Mouse (Mus musculus) ovary, adult 10 weeks (tissue): ENCODE data around the gene Dph2. TPM values are rescaled to one million over a fixed set of nuclear protein-coding genes. Genes with fewer than 3 reads are reported as not detected.

Experiments used
- polyA plus RNA-seq: library from polyadenylated mRNA; stranded (reverse); fragments of 350-450 nt; fragmentation: Illumina TruSeq; extraction: RNeasy Lipid Tissue Mini Kit (QIAGEN cat#74804); gene quantifications from one replicate; pipeline ENCODE4 v1.2.3, GENCODE M21; 2014

Dph2 gene
- 5.5 TPM for polyA plus RNA-seq

DNA sequence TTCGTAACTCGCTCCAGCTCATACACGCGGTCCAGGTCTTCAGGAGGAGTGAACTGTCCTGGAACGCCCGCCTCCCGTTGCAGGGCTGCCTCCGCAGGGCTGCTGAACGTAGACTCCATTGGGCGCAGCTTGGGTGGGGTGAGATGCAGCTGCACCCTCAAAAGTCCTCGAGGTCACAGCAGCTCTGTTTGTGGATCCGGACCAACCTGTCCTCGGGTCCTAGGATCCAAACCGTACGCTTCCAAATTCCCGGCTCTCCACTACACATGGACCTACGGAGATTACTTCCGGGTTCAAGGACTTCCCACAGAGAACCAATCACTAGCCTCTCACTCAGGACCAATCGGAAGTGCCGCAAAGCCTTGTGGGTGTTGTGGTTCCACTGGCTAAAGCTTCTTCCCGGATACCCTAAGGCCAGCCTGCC lies at the start of gene Dph2:
Gene Dph2 (minus strand): TSS at position 295 of the 424 bp plus-strand sequence.

DNA sequence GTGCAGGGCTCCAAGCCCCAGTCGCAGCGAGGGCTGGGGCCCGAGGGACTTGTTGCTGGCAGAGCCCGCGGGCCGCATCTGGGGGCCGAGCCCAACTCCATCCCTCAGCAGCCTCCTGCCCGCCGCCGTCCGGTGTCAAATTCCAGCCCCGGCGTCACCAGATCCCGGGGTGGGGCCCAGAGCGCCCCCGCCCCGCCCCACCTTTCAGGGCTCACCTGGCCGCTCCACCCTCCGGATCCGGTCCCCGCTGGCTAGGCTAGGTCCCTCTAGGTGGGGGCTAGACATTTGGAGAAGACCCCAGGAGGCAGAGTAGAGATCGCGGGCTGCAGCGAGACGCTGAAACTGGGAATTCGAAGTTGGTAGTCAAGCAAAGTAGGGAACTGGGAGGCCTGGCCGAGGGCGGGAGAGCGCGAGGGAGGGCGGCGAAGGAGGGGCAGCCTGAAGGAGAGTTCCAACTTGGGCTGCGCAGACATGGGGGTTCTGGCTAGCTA lies 37.6 kb upstream of the Dph2 start, which contains the start of gene Artn:
Gene Artn (minus strand): TSS at position 373 of the 491 bp plus-strand sequence.

DNA sequence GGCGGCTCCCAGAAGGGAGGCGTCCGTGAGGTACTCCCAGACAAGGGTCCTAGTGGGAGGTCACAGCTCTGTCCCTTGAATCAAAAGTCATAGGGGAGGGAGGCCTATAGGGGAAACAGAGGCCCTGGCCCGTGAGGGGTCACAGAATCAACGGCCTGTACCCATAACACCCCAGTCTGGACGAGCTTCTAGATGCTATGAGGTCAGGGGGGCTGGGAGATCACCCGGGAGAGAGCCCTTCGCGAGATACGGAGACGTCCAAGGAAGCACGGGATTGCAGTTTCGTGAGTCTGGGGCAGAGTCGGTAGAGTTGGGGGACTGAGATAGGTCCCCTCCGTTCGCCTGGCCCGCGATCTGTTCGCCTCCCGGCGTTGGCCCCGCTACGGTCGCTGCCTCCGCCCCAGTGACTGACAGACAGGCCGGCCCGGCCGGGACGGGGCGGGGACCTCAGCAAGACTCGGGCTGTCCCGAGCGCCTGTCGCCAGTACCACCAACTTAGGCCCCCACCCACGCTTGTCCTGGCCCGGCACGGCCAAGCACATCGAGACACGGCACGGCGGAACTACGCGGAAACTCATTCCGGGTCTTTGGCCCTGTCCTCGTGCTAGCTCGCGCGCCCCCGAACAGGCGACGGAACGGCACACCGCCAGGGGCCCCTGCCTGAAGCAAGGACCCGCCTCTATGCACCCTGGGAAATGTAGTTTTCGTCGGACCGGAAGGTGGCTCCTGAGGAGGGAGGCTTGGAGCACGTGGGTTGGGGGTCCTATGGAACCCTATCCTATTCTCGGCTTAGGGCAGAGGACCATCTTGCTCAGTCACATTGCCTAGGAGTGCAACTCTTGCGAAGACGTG lies 23.0 kb upstream of the Dph2 start, which contains the start of gene Ipo13:
Gene Ipo13 (minus strand): TSS at position 409 of the 852 bp plus-strand sequence.

DNA sequence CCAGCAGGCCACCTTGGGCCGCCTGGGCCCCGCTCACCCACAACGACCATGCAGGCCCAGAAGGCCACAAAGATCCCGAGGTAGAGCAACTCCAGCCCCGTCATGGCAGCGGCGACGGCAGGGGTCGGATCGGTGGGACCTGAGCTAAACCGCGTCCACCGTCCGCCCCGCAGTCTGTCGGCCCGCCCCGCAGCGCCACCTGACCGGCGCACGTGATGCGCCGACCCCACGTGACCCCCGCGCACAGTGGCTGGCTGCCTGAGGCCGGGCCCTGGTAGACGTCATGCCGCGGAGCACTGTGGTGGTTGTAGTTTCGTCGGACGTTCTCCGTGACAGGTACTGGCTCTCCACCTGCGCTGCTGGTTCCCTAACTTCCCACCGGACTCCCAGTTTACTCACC lies 4.7 kb downstream of the Dph2 start, which contains the start of gene Atp6v0b:
Gene Atp6v0b (minus strand): TSS at position 201 of the 400 bp plus-strand sequence.

DNA sequence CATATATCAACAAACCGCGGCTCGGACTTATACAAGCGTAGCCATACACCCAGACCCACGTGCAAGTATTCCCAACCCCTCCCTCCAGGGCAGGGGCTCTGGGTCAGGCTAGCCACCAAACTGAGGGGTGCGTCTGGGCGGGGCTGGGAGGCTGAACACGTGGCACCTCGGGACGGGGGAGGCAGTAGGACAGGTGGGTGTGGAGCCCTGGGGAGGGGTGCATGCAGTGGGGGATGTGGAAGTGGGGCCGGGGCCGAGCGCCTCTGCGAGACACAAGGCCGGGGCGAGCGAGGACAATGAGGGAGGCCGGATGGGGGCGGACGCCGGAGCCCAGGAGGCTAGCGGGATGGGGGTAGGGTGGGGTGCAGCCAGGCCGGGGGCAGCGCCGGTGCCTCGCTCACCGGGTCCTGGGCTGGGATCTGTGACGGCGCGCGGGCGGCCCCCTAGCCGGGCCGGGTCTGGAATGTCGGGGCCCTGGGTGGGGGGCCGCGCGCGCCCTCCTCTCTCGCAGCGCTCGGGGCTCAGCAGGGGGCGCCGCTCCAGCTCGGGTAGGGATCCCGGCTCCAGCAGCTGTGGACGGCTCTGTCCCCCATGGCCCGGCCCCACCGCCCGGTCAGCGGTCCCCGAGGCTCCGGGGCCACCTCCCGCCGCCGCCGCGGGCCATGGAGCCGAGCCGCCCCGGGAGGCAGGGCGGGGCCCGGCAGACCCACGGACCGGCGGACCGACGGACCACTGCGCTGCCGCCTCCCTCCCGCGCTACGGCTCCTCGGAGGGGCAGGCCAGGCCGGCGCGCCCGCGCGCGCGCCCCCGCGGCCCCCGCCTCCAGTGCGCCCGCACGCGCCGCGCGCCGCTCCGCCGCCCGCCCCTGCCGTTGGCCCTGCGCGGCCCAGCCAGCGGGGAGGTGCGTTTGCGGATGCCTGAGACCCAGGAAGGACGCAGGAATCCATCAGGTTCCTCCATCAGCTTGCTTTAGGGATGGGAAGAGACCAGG lies 8.8 kb downstream of the Dph2 start, which contains the start of gene B4galt2:
Gene B4galt2 (minus strand): TSS at position 787 of the 991 bp plus-strand sequence.

DNA sequence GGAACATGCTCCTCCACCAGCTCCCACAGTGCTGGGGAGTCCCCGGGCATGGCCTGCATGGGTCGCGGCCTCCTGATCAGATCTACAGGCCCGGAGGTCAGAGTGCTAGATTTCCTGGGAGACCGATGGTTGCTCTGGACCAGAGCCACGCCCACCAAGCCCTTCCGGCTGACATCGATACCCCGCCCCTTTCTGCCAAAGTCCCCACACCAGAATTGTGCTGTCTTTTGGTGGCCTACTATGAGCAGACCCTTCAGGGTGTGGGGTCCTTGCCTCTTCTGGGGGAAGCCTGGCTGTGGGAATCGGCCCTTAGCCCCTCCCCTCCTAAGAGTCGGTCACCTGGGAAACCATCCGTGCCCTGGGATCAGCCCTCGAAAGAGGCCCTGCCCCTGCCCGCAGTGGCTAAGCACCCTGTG lies 19.4 kb downstream of the Dph2 start, which contains the start of gene Ccdc24:
Gene Ccdc24 (minus strand): TSS at position 87 of the 416 bp plus-strand sequence.

Other genes starting within 250 kb of the Dph2 start
- gene Dmap1, start 209.8 kb downstream of the Dph2 start, polyA plus RNA-seq = 1.0 TPM
- gene Gm12845, start 167.6 kb downstream of the Dph2 start, polyA plus RNA-seq = 0.26 TPM
- 2.7 TPM for gene Klf17, start 126.4 kb downstream of the Dph2 start, polyA plus RNA-seq
- gene Slc6a9, start 57.5 kb downstream of the Dph2 start, polyA plus RNA-seq = 5.4 TPM
- gene Ccdc24, start 19.5 kb downstream of the Dph2 start, polyA plus RNA-seq = not detected
- 0.48 TPM for gene B4galt2, start 8.5 kb downstream of the Dph2 start, polyA plus RNA-seq
- 29.5 TPM for gene Atp6v0b, start 4.7 kb downstream of the Dph2 start, polyA plus RNA-seq
- 2.8 TPM for gene Ipo13, start 23.0 kb upstream of the Dph2 start, polyA plus RNA-seq
- gene Artn, start 37.7 kb upstream of the Dph2 start, polyA plus RNA-seq = not detected
- 1.8 TPM for gene St3gal3, start 242.9 kb upstream of the Dph2 start, polyA plus RNA-seq